Mouse (Mus musculus) cerebellum, adult 9-11 months (tissue): ENCODE data around the gene Olfr784.
"Not testable (repeated sequence)": the region's sequence is repeated elsewhere in the genome, so short reads cannot be mapped to it uniquely, and the experiment has no call there.

ENCODE experiments used
- DNase-seq: peaks from one replicate; pipeline ENCODE4 v3.0.0; 2022

The Olfr784 gene

GRCm38 (mm10) chr10:129383783-129384182 lies at the start of gene Olfr784:
Gene Olfr784, plus strand, starts transcription at chr10:129384083.
- DNase-seq: no peak

DNA sequence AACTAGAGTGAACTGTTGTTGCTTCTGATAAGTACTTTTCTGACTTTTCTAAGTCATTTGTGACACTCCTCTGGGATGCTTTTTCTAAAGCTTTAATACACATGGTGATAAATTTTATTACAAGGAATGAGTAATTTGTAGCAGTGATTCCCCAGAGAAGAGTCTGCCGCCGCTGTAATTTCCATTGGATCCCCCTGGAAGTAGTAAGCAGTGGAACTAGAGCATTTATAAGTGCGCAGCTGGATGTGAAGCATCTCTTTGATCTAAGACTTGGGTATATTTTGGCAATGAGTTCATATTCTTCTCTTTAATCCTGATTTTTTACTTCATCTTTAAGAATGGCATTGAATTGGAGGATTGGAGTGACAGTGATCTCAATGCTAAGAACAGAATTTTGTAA lies 35.3 kb upstream of the Olfr784 start, which contains the start of gene Olfr782:
TSS of gene Olfr782 (plus strand) at position 301 of the 400 bp plus-strand sequence.
- no peak for DNase-seq

- DNase-seq: not testable (repeated sequence)
Measured at GRCm38 (mm10) chr10:129352475-129352874, 31.4 kb upstream of the Olfr784 start.

GRCm38 (mm10) chr10:129356496-129356895 lies 27.4 kb upstream of the Olfr784 start:
- DNase-seq: not testable (repeated sequence)

GRCm38 (mm10) chr10:129357307-129357706 lies 26.6 kb upstream of the Olfr784 start:
- DNase-seq: no peak

- not testable (repeated sequence) for DNase-seq
Measured at GRCm38 (mm10) chr10:129374051-129374450, 9.8 kb upstream of the Olfr784 start.

GRCm38 (mm10) chr10:129400892-129401291 lies 17.0 kb downstream of the Olfr784 start:
- DNase-seq: no peak

DNA sequence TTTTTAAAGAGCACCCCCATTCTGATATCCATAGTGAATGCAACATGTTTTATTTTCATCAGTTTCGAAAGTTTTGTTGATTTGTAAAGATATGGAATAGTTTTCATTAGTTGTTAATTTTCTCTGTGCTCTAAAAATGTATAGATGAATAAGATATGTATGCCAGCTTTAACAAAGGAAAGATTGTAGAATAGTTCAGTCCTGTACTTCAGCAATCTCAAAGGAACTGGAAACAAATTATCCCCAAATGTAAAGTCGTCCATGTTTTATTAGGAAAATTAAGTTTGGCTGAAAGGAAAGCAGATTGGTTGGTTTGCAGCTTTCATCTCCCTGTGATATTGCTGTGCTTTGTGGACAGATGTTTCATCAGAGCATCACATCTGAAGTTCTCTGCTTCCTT lies 21.2 kb downstream of the Olfr784 start, which contains the start of gene Olfr785:
TSS of gene Olfr785 (plus strand) at position 301 of the 400 bp plus-strand sequence.
- no peak for DNase-seq

DNA sequence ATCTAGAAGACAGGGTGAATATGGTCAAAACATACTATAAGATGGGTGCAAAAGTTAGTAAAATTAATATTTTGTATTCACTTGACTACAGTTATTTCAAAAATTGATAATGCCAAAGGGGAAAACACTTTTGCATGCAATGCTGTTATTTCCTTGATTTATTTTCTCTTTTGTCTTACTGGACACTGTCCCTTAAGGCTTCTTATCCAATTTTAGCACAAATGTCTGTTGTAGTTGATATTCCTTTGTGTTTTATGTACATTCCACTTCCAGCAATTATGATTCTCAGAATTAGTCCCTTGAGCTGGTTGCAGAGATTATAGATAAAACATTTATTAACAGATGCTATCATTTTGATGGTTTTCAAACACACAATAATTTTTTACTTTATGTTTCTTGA lies 43.1 kb downstream of the Olfr784 start, which contains the start of gene Olfr786:
TSS of gene Olfr786 (plus strand) at position 301 of the 400 bp plus-strand sequence.
- DNase-seq: no peak
